Mouse (Mus musculus) liver, adult 2 months (tissue): ENCODE results near the gene Lypd3.

Experiments
- CTCF ChIP-seq: fragments of 200-500 bp; IDR thresholded peaks from 2 replicates; pipeline ENCODE4 v1.5.1; 2011; ENCODE audit warnings: low read depth, low read length, control low read depth
- POLR2A ChIP-seq: fragments of 200-500 bp; IDR thresholded peaks from 2 replicates; pipeline ENCODE4 v1.6.1; 2011; ENCODE audit warnings: low read length, control low read depth; ENCODE audit not compliant: insufficient read depth; ENCODE audit errors: extremely low read depth

GRCm38 (mm10) chr7:24662575-24662974 is 26.2 kb downstream of the Lypd3 start:
- TF ChIP-seq CTCF (peak; percentile 79), POLR2A (no peak)
